Mouse (Mus musculus): ENCODE results near the gene Ush2a.

DNA sequence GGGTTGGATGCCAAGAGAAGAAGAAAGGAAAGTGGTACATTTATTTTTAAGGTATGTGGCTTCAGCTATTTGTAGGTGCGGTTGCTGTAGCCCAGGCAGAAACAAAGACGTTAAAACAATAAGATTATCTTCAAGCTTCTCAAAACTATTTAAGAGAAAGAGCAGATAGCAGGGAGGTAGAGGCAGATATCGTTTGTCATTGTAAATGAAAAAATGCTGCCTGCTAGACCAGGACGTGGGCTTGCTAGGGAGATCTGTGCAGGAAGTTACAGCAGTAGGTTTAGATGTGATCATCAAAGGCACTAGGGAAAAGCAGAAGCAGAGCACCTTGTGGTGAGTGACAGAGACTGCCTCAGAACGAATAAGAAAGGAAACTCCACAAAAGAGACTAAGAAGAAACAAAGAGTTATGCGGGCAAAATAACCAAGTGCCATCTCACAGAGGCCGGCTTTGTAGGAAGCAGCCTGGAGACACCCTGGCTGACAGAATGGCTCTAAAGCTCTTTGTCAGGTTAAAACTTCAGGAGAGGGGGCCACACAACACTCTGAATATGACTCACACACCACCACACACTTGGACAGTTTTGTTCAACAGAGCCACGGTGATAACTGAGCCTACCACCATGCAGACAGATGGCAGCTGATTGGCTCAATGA, 563.2 kb downstream of the Ush2a start:
- TF ChIP-seq CTCF (IDR thresholded peaks at IDR 0.05; ENCODE audit: low read depth, low read length) = no peak
- no peak for TF ChIP-seq GATA1 (IDR thresholded peaks at IDR 0.05; ENCODE audit: borderline replicate concordance, low read length)
